Mouse (Mus musculus) layer of hippocampus, adult 9-11 months (tissue): ENCODE results near the gene Arl8b.
"Not testable (repeated sequence)": the region's sequence is repeated elsewhere in the genome, so short reads cannot be mapped to it uniquely, and the experiment has no call there.

Experiments used
- DNase-seq: peaks from one replicate; pipeline ENCODE4 v3.0.0; 2022

Gene Arl8b

GRCm38 (mm10) chr6:108837081-108837480 is 54.2 kb downstream of the Arl8b start:
- DNase-seq: no peak

DNA sequence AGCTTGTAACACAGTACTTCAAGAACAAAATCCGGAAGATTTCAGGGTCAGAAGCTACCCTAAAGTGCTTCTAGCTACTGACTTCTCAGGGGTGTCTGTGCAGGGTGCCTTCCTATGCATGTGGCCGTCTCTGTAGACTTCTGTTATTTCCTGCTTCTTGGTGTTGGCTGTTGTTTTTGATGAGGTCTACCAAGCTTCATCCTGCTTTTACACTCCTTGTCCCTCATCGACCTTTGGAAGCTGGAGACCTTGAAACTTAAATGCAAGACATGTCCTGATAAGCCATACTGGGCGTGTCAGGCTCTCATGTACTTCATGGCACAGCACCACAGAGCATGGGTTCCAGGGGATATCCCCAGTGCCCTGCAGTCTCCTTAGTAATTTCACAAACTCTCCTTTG is 55.1 kb downstream of the Arl8b start:
- DNase-seq: no peak

DNA sequence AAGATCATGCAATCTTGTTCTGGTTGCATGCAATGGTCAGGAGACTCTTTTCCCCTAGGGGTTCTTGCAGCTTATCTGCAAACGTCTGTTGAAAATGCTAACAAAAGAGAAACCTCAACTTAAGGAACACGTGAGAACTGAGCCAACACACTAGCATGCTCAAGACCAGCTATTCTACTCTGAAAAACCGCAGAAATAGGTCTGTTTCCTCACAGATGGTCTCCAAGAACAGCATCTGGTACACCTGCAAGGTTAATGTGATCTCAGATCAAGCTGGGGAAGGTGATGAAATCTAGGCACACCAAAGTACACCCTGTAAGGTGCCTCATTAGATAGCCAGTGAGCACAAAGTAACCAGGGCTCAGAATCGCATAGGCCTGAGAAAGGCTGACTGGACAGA is 56.5 kb downstream of the Arl8b start:
- DNase-seq: no peak

DNA sequence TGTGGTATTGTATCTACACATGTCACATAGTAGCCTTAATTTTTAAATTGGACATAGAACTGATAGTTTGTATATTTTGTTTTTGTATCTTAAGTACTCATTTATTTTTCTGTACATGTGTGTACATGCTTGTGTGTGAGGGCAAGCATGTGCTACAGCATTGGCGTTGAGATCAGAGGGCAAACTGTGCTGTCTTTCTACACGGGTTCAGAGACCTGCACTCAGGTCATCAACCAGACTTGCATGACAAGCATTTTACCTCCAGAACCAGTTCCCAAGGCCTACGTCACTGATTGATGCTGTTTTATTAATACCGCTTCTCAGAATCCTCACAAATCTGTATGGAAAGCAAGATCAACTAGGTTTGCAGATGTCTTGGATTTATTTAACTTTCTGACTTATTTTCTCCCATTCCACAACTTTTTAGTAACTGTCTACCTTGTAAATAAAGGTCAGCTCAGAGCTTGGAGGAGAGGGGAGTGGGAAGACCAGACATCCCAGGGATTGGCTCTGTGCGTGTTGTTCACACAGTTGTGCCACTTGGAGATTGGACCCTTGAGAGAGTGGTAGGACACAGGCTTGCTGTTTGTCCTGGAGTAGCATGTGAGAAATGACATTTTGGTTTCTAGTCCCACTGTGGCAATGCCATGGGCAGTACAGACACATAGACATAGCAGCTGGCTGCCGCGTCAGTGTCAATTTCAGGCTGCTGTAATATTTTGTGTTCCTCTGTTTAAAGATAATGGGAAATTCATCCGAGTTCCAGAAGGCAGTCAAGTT is 58.2 kb downstream of the Arl8b start:
- no peak for DNase-seq

GRCm38 (mm10) chr6:108843664-108844063 is 60.8 kb downstream of the Arl8b start:
- DNase-seq: no peak

DNA sequence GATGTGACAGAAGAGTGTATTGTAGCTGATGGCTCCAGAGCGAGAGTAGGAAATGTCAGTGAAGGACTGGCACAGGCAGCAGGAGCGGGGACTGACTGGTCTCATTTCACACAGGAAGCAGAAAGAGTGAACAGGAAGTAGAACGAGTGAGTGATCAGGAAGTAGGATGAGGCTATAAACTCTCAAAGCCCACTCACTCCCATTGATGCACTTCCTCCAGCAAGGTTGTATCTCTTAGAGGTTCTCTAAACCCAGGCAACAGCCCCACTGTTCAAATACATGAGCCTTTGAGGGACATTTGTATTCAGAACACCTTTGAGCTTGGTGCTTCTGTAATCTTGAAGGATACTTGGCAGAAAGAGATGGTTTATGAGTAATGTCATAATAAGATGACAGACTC is 61.2 kb downstream of the Arl8b start:
- DNase-seq: no peak

DNA sequence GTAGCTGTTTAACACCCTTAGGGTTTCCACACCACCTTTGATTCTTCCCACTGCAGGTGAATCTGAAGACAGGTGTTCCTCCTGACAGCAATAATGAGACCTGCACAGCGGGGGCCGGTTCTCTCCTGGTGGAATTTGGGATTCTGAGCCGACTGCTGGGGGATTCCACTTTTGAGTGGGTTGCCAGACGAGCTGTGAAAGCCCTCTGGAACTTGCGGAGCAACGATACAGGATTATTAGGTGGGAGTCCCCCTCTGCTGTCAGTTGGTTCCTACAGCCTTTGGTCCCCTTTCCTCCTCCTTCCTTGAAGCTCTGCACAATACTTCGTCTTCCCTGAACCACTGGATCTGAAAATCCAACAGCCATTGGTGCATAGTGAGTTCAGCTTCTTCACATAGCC is 61.9 kb downstream of the Arl8b start:
- no peak for DNase-seq

DNA sequence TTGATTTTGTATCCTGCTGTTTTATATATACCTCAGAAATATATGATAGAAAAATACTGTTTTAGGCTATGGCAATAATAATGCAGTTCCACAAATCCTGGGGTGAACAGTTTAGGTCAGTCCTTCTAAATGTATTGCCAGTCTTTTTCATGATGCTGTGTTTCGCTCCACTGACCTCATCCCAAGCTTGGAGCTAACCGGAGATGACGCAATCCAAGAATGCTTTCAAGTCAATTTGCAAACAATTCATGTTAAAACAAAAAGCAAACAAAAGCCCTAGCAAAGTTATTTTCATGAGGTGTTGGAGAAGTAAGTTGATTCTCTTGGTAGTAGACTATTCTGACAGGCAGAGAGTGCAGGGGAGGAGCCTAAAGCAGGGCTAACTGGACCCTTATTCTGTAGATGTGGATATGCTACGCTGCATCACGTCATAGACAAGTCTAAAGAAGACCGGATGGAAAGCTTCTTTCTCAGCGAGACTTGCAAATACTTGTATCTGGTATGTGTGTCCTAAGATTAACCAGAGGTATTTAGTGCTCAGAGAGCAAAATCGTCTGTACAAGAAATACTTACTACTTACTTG is 69.3 kb downstream of the Arl8b start:
- no peak for DNase-seq

GRCm38 (mm10) chr6:108852986-108853385 is 70.1 kb downstream of the Arl8b start:
- DNase-seq: no peak

DNA sequence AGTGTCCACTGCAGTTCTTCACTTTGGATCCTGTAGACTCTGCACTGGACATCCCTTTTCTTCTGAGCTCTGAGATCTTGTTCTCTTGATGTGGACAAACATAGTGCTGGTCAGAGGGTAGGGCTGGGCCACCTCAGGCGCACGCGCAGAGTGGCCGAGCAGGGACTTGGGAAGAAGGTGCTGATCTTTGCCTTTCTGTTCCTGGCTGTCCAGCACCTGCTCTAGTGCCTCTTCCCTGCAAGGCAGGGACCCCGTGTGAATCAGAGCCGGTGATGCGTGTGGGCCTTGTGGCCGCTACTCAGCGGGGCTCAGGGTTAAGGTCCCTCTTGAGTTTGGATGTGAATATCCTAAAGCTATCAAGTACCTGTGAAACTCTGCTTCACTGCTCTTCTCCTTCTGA is 75.7 kb downstream of the Arl8b start:
- DNase-seq: no peak

DNA sequence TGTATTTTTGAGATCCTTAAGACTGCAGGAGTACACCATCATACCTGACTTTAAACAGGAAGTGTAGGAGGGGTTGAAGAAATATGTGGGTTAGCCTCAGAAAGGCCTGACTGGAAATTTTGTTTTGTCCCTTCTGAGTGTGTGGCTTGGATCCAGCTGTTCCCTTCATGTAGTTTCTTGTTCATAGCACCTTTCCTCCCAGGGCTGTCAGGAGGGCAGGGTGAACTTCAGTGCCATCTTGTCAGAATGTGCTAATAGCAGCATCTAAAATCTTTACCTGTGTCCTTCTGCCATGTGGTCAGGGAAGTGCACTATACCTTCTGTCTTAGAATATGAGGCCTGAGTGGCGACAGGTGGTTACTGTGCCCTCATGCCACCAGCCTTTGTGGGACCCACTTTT is 78.3 kb downstream of the Arl8b start:
- DNase-seq: no peak

DNA sequence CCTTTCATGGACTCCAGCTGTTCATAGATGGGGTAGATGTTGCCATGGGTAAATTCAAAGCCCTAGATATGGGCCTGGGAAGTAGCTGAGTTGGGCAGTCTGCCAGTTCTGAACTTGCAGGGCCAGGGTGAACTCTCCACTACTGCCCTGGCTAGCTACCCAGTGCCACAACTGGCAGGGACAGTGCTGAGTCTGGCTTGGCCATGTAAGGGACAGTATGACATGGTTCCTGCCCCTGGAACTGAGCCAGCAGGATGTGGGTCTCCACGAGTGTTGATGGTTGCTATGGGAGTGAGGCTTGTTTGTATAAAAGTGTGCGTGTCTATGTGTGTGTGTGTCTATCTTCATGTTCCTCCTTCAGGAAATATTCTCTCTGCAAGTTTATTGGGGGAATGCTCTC is 79.6 kb downstream of the Arl8b start:
- DNase-seq: no peak

DNA sequence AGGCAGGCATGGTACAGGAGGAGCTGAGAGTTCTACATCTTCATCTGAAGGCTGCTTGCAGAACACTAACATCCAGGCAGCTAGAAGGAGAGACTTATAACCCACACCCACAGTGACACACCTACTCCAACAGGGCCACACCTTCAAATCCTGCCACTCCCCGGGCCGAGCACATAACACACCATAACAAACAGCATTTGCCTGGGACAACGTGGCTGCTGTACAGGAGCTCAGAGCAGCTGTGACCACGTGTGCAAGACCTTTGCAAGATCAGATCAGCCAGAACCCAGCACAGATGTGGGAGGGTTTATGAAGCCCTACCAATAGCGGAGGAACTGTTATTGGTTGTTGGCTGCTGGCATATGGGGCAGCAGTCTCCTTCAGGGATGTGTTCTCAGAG is 83.4 kb downstream of the Arl8b start:
- no peak for DNase-seq

DNA sequence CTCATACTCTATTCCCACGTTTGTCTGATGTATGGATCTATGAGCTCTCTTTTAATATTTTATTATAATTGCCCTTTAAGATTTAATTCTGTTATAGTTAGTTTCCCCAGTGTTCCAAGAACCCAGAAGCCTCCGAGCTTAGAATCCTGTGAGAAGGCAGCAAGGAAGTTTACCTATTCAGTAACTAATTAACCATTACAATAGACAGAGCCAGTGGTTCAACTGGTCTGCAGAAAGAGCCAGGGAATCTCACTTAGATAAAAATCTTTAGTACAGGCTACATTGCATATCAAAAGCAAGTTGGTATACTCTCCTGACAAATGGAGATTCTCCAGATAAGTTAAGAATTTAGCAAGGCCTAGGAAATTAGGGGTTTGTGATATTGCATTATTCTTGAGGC is 86.1 kb downstream of the Arl8b start:
- DNase-seq: not testable (repeated sequence)

DNA sequence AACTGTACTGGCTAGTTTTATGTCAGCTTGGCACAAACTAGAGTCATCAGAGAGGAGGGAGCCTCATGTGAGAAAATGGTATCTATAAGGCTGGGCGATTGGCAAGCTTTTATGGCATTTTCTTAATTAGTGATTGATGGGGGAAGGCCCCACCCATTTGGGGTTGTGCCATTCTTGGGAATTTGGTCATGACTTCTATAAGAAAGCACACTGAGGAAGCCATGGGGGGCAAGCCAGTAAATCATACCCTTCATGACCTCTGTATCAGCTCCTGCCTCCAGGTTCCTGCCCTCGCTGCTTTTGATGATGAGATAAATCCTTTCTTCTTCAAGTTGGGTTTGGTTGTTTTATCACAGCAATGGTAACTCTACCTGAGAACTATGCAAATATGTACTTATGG is 87.5 kb downstream of the Arl8b start:
- no peak for DNase-seq

DNA sequence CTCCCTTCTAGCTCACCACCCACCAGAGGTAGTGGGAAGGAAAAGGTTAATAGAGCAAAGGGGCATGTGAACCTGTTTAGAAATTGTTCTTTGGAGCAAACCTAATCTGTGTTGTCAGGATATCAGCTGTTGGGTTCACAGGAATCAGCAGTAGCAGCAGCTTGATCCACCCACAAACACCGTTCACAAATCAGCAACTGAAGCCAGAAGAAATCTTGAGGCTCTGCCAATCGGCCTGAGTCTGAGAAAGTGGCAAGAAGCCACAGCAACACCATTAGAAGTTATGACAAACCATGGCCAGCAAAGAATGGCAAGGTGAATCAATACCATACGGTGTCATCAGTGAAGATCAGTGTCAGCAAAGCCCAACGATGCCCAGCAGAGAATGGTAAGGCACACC is 88.4 kb downstream of the Arl8b start:
- no peak for DNase-seq
